Mouse (Mus musculus): Measurements from ENCODE around the gene Srsf2.

DNA sequence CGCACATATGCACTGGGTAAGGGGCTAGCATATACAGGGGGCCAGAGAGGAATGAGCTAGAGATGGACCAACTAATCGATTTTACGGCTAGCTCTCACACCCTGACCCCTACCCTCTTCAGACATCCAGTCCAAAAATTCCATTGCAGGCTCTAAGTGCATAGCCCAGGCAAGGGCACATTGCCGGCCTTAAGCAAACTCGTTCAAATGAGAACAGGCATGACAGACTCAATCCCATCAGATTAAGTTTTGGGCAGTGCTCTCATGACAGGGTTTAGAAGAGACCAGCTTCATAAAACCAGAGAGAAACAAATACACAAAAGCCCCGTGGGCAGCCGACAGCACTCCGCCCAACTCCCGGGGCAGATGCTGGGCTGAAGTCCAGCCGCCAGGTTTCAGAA, 30.7 kb downstream of the Srsf2 start:
- no peak for TF ChIP-seq CTCF (IDR thresholded peaks at IDR 0.05; ENCODE audit: control insufficient read depth, insufficient read depth, insufficient replicate concordance, low read depth, low read length)
- TF ChIP-seq POLR2A (IDR thresholded peaks at IDR 0.05; ENCODE audit: control insufficient read depth, low read depth, low read length), result no peak
